Mouse (Mus musculus) G1E (cell line): Measurements from ENCODE around the gene Itgb5.

ENCODE experiments used
- CTCF ChIP-seq: IDR thresholded peaks from 2 replicates; pipeline ENCODE4 v1.5.1; 2012; ENCODE audit warnings: low read depth, low read length, inconsistent platforms, mixed read lengths
- TAL1 ChIP-seq: conservative IDR thresholded peaks from 2 replicates; pipeline ENCODE4 v1.6.1; 2012; ENCODE audit warnings: low read depth, low read length, inconsistent platforms, mixed read lengths

GRCm38 (mm10) chr16:33870224-33870785, 40.8 kb downstream of the Itgb5 start:
- TF ChIP-seq CTCF: no peak
- TF ChIP-seq TAL1: no peak
